Mouse (Mus musculus): Measurements from ENCODE around the gene Mccc1. TPM values are rescaled to one million over a fixed set of nuclear protein-coding genes. Genes with fewer than 3 reads are reported as not detected.

Mccc1 gene
- 101 and 108 TPM in 2 replicates for polyA plus RNA-seq (2015; fragmentation: Nextera tagmentation; extraction: Ambion mirVana)

- Histone ChIP-seq H3K4me2 (ENCODE audit: low read length) (peak within 1 kb of the TSS; percentile 62), H3K27ac (peak within 1 kb of the TSS; percentile 93), H3K4me3 (replicated peaks; ENCODE audit: low read depth, low read length) (peak within 1 kb of the TSS; percentile 78), H3K27me3 (ENCODE audit: insufficient read depth, low read length) (no peaks in the 10 kb centered on the region), H3K9ac (ENCODE audit: low read depth, low read length) (peak within 1 kb of the TSS; percentile 73), H3K4me1 (replicated peaks; ENCODE audit: insufficient read depth, low read length) (no peaks in the 10 kb centered on the region), H3K9me3 (replicated peaks; ENCODE audit: low read length) (no peaks in the 10 kb centered on the region), H3K36me3 (ENCODE audit: insufficient read depth, low read length) (no peaks in the 10 kb centered on the region)
- DNase-seq (ENCODE audit: low spot score): peak; percentile 99
- peak; percentile 100 for ATAC-seq (replicated peaks; ENCODE audit: low FRiP score, low read depth)
- 2% methylated on average over 39 of the region's 39 CpGs for WGBS
- 0 out of 2 replicates have a peak, but pooled peaks have one; percentile 7 for TF ChIP-seq CTCF (IDR thresholded peaks at IDR 0.05; ENCODE audit: low read depth)
Observed at GRCm38 (mm10) chr3:36000275-36001239, at the start of gene Mccc1. TSS of gene Mccc1 (minus strand) at chr3:36000678.

- no peak for DNase-seq (ENCODE audit: low spot score)
- Histone ChIP-seq H3K9ac (ENCODE audit: low read depth, low read length) (no peak overlapping the region), H3K27ac (no peak overlapping the region), H3K4me1 (replicated peaks; ENCODE audit: insufficient read depth, low read length) (no peaks in the 10 kb centered on the region), H3K9me3 (replicated peaks; ENCODE audit: low read length) (no peaks in the 10 kb centered on the region), H3K27me3 (ENCODE audit: insufficient read depth, low read length) (no peaks in the 10 kb centered on the region), H3K36me3 (ENCODE audit: insufficient read depth, low read length) (no peaks in the 10 kb centered on the region), H3K4me2 (ENCODE audit: low read length) (no peak overlapping the region), H3K4me3 (replicated peaks; ENCODE audit: low read depth, low read length) (no peak overlapping the region)
- ATAC-seq (replicated peaks; ENCODE audit: low FRiP score, low read depth): no peak
- WGBS: 61% methylated on average over 1 of the region's 1 CpGs
- no peak for TF ChIP-seq CTCF (IDR thresholded peaks at IDR 0.05; ENCODE audit: low read depth)
Observed at GRCm38 (mm10) chr3:36049106-36049505, 48.6 kb upstream of the Mccc1 start.

GRCm38 (mm10) chr3:36045086-36045485, 44.6 kb upstream of the Mccc1 start:
- Histone ChIP-seq H3K36me3 (ENCODE audit: insufficient read depth, low read length) (no peaks in the 10 kb centered on the region), H3K4me3 (replicated peaks; ENCODE audit: low read depth, low read length) (no peak overlapping the region), H3K27me3 (ENCODE audit: insufficient read depth, low read length) (no peaks in the 10 kb centered on the region), H3K27ac (no peak overlapping the region), H3K9ac (ENCODE audit: low read depth, low read length) (no peak overlapping the region), H3K4me1 (replicated peaks; ENCODE audit: insufficient read depth, low read length) (no peaks in the 10 kb centered on the region), H3K9me3 (replicated peaks; ENCODE audit: low read length) (no peaks in the 10 kb centered on the region), H3K4me2 (ENCODE audit: low read length) (no peak overlapping the region)
- ATAC-seq (replicated peaks; ENCODE audit: low FRiP score, low read depth): no peak
- no peak for DNase-seq (ENCODE audit: low spot score)
- TF ChIP-seq CTCF (IDR thresholded peaks at IDR 0.05; ENCODE audit: low read depth): no peak
- WGBS: 77% methylated on average over 4 of the region's 4 CpGs

GRCm38 (mm10) chr3:36044520-36044919, 44.0 kb upstream of the Mccc1 start:
- Histone ChIP-seq H3K9me3 (replicated peaks; ENCODE audit: low read length) (no peaks in the 10 kb centered on the region), H3K9ac (ENCODE audit: low read depth, low read length) (no peak overlapping the region), H3K4me2 (ENCODE audit: low read length) (no peak overlapping the region), H3K36me3 (ENCODE audit: insufficient read depth, low read length) (no peaks in the 10 kb centered on the region), H3K27me3 (ENCODE audit: insufficient read depth, low read length) (no peaks in the 10 kb centered on the region), H3K4me3 (replicated peaks; ENCODE audit: low read depth, low read length) (no peak overlapping the region), H3K27ac (no peak overlapping the region), H3K4me1 (replicated peaks; ENCODE audit: insufficient read depth, low read length) (no peaks in the 10 kb centered on the region)
- no peak for TF ChIP-seq CTCF (IDR thresholded peaks at IDR 0.05; ENCODE audit: low read depth)
- DNase-seq (ENCODE audit: low spot score): no peak
- ATAC-seq (replicated peaks; ENCODE audit: low FRiP score, low read depth): no peak

- Histone ChIP-seq H3K9me3 (replicated peaks; ENCODE audit: low read length) (no peaks in the 10 kb centered on the region), H3K27me3 (ENCODE audit: insufficient read depth, low read length) (no peaks in the 10 kb centered on the region), H3K4me2 (ENCODE audit: low read length) (no peak overlapping the region), H3K36me3 (ENCODE audit: insufficient read depth, low read length) (no peaks in the 10 kb centered on the region), H3K9ac (ENCODE audit: low read depth, low read length) (no peak overlapping the region), H3K27ac (no peak overlapping the region), H3K4me3 (replicated peaks; ENCODE audit: low read depth, low read length) (no peak overlapping the region), H3K4me1 (replicated peaks; ENCODE audit: insufficient read depth, low read length) (no peaks in the 10 kb centered on the region)
- no peak for TF ChIP-seq CTCF (IDR thresholded peaks at IDR 0.05; ENCODE audit: low read depth)
- DNase-seq (ENCODE audit: low spot score) (peak; percentile 34), ATAC-seq (replicated peaks; ENCODE audit: low FRiP score, low read depth) (no peak)
- 52% methylated on average over 6 of the region's 6 CpGs for WGBS
Observed at GRCm38 (mm10) chr3:36031740-36032510, 31.4 kb upstream of the Mccc1 start.

GRCm38 (mm10) chr3:36029993-36030392, 29.5 kb upstream of the Mccc1 start:
- no peaks in the 10 kb centered on the region for H3K4me1 ChIP-seq (replicated peaks; ENCODE audit: insufficient read depth, low read length)
- H3K27ac ChIP-seq: no peak overlapping the region
- no peak for DNase-seq (ENCODE audit: low spot score)
- H3K36me3 ChIP-seq (ENCODE audit: insufficient read depth, low read length): no peaks in the 10 kb centered on the region
- no peak for ATAC-seq (replicated peaks; ENCODE audit: low FRiP score, low read depth)
- H3K4me3 ChIP-seq (replicated peaks; ENCODE audit: low read depth, low read length): no peak overlapping the region
- no peaks in the 10 kb centered on the region for H3K27me3 ChIP-seq (ENCODE audit: insufficient read depth, low read length)
- H3K9me3 ChIP-seq (replicated peaks; ENCODE audit: low read length): no peaks in the 10 kb centered on the region
- no peak overlapping the region for H3K4me2 ChIP-seq (ENCODE audit: low read length)
- H3K9ac ChIP-seq (ENCODE audit: low read depth, low read length): no peak overlapping the region
- WGBS: 74% methylated on average over 4 of the region's 4 CpGs
- TF ChIP-seq CTCF (IDR thresholded peaks at IDR 0.05; ENCODE audit: low read depth): no peak

Data from kidney, postnatal 0 days (tissue).